Mouse (Mus musculus): ENCODE measurements around the gene Mbd3.
A peak's percentile ranks its signal among the peaks of the same experiment; 100 is the strongest.
"Not testable (repeated sequence)": the region's sequence is repeated elsewhere in the genome, so short reads cannot be mapped to it uniquely, and the experiment has no call there.

The Mbd3 gene

DNA sequence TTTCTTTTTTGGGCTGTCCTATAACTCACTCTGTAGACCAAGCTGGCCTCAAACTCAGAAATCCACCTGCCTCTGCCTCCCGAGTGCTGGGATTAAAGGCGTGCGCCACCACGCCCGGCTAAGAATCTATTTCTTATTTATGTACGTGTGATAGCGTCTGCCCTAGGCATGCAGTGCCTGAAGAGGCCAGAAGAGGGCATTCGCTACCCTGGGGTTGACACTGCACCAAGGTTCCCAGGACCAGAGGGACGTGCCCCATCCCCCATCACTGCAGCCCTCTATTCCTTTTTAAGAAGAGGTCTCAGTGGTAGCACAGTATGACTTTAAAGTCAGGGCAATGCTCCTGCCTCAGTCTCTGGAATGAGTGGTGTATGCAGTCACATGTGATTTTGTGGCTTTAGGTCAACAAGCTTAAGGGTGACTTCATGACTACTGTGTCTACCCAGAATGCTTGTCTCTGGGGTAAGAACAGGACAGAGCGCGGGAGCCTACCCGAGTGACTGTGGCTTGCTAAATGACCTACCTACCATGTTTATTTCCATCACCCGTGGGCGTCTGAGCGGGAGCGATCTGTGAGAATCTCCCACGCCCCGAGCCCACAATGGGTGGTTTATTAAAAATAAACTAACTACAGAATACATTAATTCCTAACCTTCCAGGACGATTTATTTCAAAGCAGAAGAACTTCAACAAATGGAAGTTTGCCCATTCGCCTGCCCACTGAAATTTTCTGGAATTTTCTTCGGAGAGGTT, 29.2 kb downstream of the Mbd3 start:
- no peak for DNase-seq (ENCODE audit: low read depth, low spot score)

GRCm38 (mm10) chr10:80368392-80368791, 31.0 kb downstream of the Mbd3 start:
- no peak for DNase-seq (ENCODE audit: low read depth, low spot score)

DNA sequence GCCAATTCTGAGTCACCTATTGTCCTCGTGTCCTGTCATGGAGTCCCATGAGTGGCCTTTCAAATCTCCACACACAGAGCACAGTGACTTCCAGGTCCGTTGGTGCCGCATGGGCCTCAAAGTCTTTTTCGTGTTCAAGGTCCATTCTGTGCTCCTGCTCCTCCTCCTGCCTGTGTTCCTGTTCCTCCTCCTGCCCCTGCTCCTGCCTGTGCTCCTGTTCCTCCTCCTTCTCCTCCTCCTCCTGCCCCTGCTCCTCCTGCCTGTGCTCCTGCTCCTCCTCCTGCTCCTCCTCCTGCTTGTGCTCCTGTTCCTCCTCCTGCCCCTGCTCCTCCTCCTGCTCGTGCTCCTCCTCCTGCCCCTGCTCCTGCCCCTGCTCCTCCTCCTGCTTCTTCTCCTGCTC, 31.4 kb downstream of the Mbd3 start:
- no peak for DNase-seq (ENCODE audit: low read depth, low spot score)

GRCm38 (mm10) chr10:80365736-80366135, 33.6 kb downstream of the Mbd3 start:
- DNase-seq (ENCODE audit: low read depth, low spot score): no peak

DNA sequence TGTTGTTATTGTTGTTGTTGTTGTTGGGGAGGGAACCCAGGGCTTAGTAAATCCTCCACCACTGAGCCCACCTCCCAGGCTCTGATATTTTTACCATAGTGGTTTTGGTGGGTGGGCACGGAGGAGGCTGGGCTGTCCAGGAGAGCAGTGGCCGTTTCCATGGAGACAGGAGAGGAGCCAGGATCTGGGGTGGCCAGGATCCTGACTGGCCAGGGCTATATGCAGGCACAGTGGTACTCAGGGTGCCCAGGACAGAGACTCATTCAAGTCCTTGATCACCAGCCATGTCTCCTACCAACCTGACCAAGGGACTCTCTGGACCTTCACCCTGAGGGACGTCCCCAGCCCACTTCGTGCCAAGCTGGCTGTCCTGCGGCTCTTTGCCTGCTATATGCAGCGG, 35.6 kb downstream of the Mbd3 start:
- DNase-seq (ENCODE audit: low read depth, low spot score): no peak

DNA sequence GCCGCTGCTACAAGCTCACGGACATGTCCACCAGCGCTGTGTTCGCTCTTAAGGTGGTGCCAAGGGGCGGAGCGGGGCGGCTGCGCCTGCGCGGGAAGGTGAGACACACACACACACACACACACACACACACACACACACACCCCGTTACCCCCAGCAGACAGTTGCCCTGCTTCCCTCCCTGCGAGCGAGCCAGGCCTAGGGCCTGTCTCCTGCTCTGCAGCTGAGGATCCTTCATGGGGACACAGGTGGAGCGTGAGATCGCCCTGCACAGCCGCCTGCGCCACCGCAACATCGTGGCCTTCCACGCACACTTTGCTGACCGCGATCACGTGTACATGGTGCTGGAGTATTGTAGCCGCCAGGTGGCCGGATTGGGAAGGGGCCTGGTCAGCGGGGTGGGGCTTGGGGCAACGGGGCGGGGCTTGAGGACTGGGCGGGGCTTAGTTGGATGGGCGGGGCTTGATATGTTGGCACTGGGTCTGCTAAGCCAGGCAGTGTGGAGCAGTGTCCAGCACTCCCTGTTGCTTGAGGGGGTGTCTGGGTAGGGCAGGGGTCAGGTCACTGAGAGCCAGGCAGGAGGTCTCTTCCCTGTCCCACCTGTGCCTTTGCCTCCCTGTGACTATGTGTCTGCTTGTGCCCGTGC, 41.2 kb downstream of the Mbd3 start:
- DNase-seq (ENCODE audit: low read depth, low spot score): no peak

DNA sequence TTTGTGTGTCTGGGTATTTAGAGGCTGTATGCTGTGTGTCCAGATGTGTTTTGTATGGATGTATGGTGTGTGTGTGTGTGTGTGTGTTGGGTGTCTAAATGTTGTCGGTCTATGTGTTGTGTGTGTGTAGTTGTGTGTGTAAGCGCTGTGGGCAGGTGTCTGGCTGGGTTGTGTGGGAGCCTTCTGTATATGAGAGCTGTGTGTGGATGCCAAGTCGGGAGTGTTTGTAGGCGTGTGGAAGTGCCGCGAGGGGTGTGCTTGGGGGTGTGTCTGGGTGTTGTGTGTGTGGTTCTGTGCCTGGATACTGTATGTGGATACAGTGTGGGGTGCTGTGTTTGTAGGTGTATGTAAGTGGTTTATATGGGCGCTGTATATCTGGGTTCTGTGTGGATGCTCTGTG, 42.0 kb downstream of the Mbd3 start:
- no peak for DNase-seq (ENCODE audit: low read depth, low spot score)

DNA sequence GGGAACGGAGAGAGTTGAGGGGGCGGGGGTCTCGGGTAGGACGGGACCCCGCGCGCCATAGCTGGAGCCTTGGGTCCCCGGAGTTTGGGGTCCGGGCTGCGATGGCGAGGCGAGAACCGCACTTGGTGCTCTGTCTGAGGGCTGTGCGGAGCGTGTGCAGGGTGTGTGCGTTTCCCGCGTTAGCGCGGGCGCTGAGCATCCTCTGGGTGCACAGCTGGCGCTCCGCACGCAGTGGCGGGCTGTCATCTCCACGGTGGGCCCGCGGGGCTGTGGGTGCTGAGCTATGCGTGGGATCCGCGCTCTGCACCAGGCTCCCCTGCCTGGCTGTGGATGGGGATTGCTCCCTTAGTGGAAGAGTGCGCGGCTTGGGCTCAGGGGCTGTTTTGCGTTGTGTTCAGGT, 42.6 kb downstream of the Mbd3 start:
- DNase-seq (ENCODE audit: low read depth, low spot score): no peak

GRCm38 (mm10) chr10:80356001-80356682, 43.2 kb downstream of the Mbd3 start, which contains the start of gene Plk5:
Gene Plk5, plus strand, starts transcription at chr10:80356459.
- DNase-seq (ENCODE audit: low read depth, low spot score): no peak

DNA sequence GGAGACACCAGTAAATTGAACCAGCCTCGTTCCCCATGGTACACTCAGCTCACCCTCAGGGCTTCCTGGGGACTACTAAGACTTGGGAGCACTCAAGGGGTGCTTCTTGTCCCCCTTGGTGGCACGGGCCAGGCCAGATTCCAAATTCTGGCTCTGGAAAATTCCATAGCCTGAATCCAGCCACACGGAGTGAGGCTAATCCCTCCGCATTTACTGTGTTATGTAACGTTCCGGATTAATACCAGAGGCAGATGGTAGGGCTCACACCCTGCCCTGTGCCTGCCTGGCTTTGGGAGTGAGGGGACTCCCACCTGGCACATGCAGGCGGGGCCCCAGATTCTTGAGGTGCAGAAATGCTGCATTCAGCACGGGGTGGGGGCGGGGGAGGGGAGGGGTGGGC, 43.9 kb downstream of the Mbd3 start:
- DNase-seq (ENCODE audit: low read depth, low spot score): no peak

DNA sequence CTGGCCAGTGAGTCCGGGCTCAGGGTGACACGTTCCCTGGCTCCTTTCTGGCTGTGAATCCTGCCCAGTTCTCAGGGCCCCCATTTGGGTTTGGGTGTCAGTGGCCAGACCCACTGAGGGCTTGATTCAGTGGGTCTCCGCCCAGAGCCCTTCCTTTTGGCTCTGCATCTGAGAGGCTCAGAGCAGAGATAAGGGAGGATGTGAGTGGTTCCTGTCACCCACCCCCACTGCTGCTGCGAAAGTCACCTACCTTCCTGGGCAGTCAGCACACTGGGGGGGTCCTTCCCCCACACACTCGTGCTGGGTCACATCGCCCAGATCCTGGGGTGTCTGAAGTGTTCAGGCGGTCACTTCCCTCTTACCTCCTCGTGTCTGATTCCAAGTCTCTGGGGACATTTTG, 46.6 kb downstream of the Mbd3 start:
- no peak for DNase-seq (ENCODE audit: low read depth, low spot score)

DNA sequence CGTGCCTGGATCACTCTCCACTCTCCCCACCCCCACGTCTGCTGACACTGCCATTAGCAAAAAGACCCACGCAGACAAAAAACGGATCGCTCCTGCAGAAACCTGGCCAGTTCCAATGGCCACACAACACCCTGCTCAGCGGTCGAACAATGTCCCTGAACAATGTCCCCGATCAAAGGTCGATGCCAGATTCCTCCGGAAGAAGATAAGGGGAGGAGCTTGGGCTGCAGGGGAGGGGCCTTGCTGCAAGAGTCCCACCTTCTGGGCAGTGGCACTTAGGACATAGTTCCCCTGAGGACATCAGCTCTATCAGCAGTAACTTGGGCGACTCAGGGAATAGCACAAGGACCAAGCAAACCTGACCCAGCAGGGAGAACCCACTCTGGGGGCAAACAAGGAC, 47.5 kb downstream of the Mbd3 start:
- no peak for DNase-seq (ENCODE audit: low read depth, low spot score)

DNA sequence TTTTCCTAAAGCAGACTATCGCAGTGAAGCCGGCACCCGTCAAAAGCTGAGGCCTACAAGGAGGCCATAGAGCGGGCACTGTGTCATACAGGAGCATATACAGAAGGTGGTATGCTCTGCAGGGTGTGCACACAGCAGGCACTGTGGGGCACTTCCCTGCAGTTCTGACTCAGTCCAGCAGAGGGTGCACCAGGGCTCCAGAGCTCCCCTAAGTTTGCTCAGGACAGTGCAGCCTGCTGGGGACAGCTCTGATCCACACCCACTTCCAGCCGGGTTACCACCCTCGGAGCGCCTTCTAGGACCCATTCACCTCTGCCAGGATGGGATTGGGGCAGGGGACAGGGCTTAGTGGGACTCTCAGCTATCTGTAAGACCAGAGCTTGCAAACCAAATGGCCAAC, 49.1 kb downstream of the Mbd3 start:
- peak; percentile 89 for DNase-seq (ENCODE audit: low read depth, low spot score)

DNA sequence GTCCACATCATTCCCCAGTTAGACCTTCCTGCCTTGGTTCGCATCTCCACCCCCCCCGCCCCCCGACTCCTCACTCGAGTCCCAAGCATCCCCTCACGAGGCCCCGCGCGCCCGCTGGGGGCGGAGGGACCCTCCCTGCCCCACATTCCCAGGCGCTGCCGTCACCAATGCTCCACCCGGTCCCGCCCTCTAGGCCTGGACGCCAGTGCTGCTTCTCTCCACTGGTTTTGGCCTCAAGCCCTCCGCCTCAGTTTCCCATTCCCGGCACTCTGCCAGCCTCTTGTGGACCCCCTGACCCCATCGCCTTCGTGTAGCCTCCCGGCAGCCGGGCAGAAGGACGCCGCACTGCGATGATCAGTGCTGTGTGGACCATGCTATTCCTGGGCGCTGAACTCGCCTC, 50.4 kb downstream of the Mbd3 start:
- no peak for DNase-seq (ENCODE audit: low read depth, low spot score)

- no peak for DNase-seq (ENCODE audit: low read depth, low spot score)
These were observed 51.0 kb downstream of the Mbd3 start, which contains the start of gene Adamtsl5 for GRCm38 (mm10) chr10:80348244-80348781. Gene Adamtsl5, minus strand, starts transcription at chr10:80348412.

- no peak for DNase-seq (ENCODE audit: low read depth, low spot score)
These were observed 51.8 kb downstream of the Mbd3 start for GRCm38 (mm10) chr10:80347514-80347967.

DNA sequence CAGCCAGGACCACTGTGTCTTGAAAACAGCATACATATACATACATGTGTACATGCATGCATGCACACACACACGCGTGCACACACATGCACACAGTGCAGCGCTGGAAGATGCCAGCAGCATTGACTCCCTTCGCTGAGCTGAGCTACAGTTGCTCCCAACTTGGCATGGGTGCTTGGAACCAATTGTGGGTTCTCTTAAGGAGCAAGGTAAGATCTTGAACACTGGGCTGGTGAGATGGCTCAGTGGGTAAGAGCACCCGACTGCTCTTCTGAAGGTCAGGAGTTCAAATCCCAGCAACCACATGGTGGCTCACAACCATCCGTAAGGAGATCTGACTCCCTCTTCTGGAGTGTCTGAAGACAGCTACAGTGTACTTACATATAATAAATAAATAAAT, 53.4 kb downstream of the Mbd3 start:
- DNase-seq (ENCODE audit: low read depth, low spot score): not testable (repeated sequence)

- DNase-seq (ENCODE audit: low read depth, low spot score): no peak
These were observed 54.2 kb downstream of the Mbd3 start for GRCm38 (mm10) chr10:80345122-80345521.

DNA sequence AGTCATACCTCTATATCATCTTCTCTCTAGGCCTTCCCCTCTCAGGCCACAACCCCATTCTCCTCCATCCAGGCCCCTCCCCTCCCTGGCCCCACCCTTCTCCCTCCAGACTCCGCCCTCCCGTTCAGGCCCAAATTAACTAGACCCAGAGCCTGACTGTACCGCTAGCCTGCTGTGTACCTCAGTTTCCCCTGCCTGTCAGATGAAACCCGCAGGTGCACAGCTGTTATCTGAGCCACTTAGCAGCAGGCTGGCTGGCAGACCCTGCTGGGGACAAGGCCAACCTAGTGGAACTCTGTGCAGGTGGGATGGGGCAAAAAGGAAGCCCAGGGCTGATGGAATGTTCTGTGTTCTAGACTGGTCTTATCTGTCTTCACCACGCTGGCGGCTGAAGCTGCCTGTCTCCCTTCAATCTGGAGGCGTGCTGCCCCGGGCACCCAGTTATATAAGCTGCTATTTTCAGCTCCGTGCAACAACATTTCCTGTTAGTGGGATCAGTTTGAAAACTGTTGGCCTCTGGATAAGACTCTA, 55.2 kb downstream of the Mbd3 start:
- DNase-seq (ENCODE audit: low read depth, low spot score): no peak

DNA sequence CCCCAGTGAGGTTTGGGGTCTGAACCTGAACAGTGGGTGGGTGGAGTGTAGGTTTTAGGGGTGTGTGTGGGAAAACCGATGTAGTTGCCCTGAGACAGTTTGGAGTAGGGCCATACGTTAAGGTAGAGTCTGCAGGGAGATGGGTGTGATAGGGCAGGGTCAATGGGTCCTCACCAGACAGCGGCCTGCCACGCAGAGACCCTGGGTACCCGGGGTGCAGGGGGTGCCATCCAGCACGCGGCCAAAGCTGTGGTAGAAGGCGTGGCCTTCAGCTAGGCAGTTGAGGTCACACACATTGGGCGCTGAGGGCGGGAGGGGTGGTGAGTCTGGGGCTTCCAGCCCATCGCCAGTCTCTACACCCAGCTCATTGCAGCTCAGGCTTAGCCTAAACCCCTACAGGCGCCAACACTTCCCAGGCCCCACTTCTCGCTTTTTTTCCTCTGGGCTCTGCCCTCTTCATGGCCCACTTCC, 55.9 kb downstream of the Mbd3 start:
- no peak for DNase-seq (ENCODE audit: low read depth, low spot score)

DNA sequence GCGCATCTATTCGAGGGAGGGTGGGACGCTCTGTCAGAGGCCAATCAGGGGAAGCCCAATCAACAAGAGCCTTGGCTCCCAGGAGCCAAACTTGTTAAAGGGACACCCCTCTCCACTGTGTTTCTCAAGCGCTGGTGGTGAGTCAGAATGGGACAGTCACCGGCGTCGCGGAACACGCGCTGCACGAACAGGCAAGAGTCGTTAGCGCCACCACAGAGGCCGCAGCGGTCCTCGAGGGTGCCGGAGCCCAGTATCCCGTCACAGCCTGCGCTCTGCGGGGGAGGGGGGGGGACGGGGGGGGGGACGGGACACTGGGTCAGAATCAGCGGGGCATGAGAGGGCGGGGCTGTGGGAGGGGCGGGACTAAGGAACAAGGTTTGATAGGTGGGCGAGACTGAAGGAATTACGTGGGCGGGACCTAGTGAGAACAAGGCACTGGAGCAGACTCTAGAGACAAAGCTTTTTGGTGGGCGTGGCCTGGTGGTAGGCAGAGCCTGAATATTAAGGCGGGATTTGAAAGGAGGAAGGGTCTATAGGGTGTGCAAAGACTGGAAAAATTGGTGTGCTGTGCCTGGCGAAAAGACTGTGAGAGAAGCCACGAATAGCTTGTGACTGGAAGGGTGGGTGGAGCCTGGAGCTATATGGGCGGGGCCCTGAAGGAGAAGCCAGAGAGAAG, 56.5 kb downstream of the Mbd3 start:
- peak; percentile 59 for DNase-seq (ENCODE audit: low read depth, low spot score)
